Mouse (Mus musculus) thymus, adult 2 months (tissue): ENCODE measurements around the gene Tmem235. TPM values are rescaled to one million over a fixed set of nuclear protein-coding genes. Genes with fewer than 3 reads are reported as not detected.

Experiments used
- DNase-seq: peaks from one replicate; pipeline ENCODE4 v3.0.0; 2021
- H3K27ac ChIP-seq: fragments of 200-500 bp; 2 replicates; pipeline ENCODE4 v1.5.1; 2012; ENCODE audit warnings: low read length, control low read depth; ENCODE audit not compliant: control insufficient read depth, insufficient read depth
- H3K27me3 ChIP-seq: fragments of 200-500 bp; 2 replicates; pipeline ENCODE4 v1.6.1; 2012; ENCODE audit warnings: mild to moderate bottlenecking, low read length, moderate library complexity, mixed read lengths; ENCODE audit not compliant: control insufficient read depth, insufficient read depth
- H3K36me3 ChIP-seq: fragments of 200-500 bp; 2 replicates; pipeline ENCODE4 v1.6.1; 2012; ENCODE audit warnings: mild to moderate bottlenecking, low read length, moderate library complexity; ENCODE audit not compliant: control insufficient read depth, insufficient read depth
- H3K4me1 ChIP-seq: fragments of 200-500 bp; replicated peaks from 2 replicates; pipeline ENCODE4 v1.6.1; 2012; ENCODE audit warnings: low read length; ENCODE audit not compliant: control insufficient read depth, insufficient read depth
- H3K4me3 ChIP-seq: fragments of 200-500 bp; 2 replicates; pipeline ENCODE4 v1.5.1; 2012; ENCODE audit warnings: mild to moderate bottlenecking, low read length, control low read depth, moderate library complexity; ENCODE audit not compliant: control insufficient read depth, insufficient read depth
- CTCF ChIP-seq: fragments of 200-500 bp; IDR thresholded peaks from 2 replicates; pipeline ENCODE4 v1.5.1; 2012; ENCODE audit warnings: mild to moderate bottlenecking, control low read depth, low read length, moderate library complexity, borderline replicate concordance; ENCODE audit not compliant: control insufficient read depth, poor library complexity, insufficient read depth; ENCODE audit errors: extremely low read depth
- POLR2A ChIP-seq: fragments of 200-500 bp; IDR thresholded peaks from 2 replicates; pipeline ENCODE4 v1.6.1; 2012; ENCODE audit warnings: mild to moderate bottlenecking, low read length, control low read depth, moderate library complexity; ENCODE audit not compliant: control insufficient read depth, poor library complexity, insufficient read depth; ENCODE audit errors: extremely low read depth
- WGBS: fragments of 180-500 bp; shearing (Covaris S2); methylation state at CpG from one replicate; pipeline ENCODE4 v1.1.7; 2018; 5-methylcytosine and 5-hydroxymethylcytosine counted together
- polyA plus RNA-seq: library from polyadenylated mRNA; depleted of rRNA; stranded (reverse); fragments of >200 nt; gene quantifications from 2 replicates; pipeline ENCODE4 v1.2.3, GENCODE M21; 2012

The Tmem235 gene
- polyA plus RNA-seq, 1 experiment, result 0.05 TPM

GRCm38 (mm10) chr11:117863174-117863856, 2.8 kb downstream of the Tmem235 start:
- WGBS, result 83% methylated on average over 11 of the region's 11 CpGs
- Histone ChIP-seq H3K4me3 (no peak overlapping the region), H3K27ac (no peak overlapping the region), H3K36me3 (no peaks in the 10 kb centered on the region), H3K4me1 (peaks cover 4% of the 10 kb centered on the region; the same call in 1 of the 2 replicates), H3K27me3 (no peaks in the 10 kb centered on the region; the same call in 1 of the 2 replicates)
- TF ChIP-seq POLR2A (no peak), CTCF (no peak)
- no peak for DNase-seq

GRCm38 (mm10) chr11:117864805-117865204, 4.3 kb downstream of the Tmem235 start:
- 59% methylated on average over 2 of the region's 2 CpGs for WGBS
- Histone ChIP-seq H3K4me1 (peaks cover 4% of the 10 kb centered on the region; the same call in 1 of the 2 replicates), H3K27ac (no peak overlapping the region), H3K27me3 (no peaks in the 10 kb centered on the region; the same call in 1 of the 2 replicates), H3K36me3 (no peaks in the 10 kb centered on the region), H3K4me3 (no peak overlapping the region)
- no peak for DNase-seq
- no peak for TF ChIP-seq POLR2A
- no peak for TF ChIP-seq CTCF

GRCm38 (mm10) chr11:117865988-117866387, 5.4 kb downstream of the Tmem235 start:
- WGBS, result 90% methylated on average over 6 of the region's 6 CpGs
- no peak for DNase-seq
- no peak overlapping the region for H3K4me3 ChIP-seq
- no peak for TF ChIP-seq POLR2A
- TF ChIP-seq CTCF, result no peak
- H3K36me3 ChIP-seq, result no peaks in the 10 kb centered on the region
- H3K4me1 ChIP-seq, result peaks cover 5% of the 10 kb centered on the region
- no peak overlapping the region for H3K27ac ChIP-seq
- no peaks in the 10 kb centered on the region for H3K27me3 ChIP-seq

- no peaks in the 10 kb centered on the region for H3K27me3 ChIP-seq
- no peak for TF ChIP-seq POLR2A
- peak; percentile 92 for TF ChIP-seq CTCF
- peak; percentile 78 for DNase-seq
- H3K27ac ChIP-seq, result peak overlapping the region; percentile 96
- H3K4me1 ChIP-seq, result peaks cover 40% of the 10 kb centered on the region
- 40% methylated on average over 12 of the region's 12 CpGs for WGBS
- no peaks in the 10 kb centered on the region for H3K36me3 ChIP-seq
- H3K4me3 ChIP-seq, result peak overlapping the region; percentile 84
Observed at GRCm38 (mm10) chr11:117870688-117871365, 10.3 kb downstream of the Tmem235 start.

- TF ChIP-seq POLR2A, result peak; percentile 49; the same call in 1 of the 2 replicates
- TF ChIP-seq CTCF, result no peak
- peak; percentile 50 for DNase-seq
- WGBS, result 6% methylated on average over 5 of the region's 5 CpGs
- Histone ChIP-seq H3K4me1 (peaks cover 44% of the 10 kb centered on the region), H3K27ac (peak overlapping the region; percentile 96), H3K4me3 (peak overlapping the region; percentile 84), H3K27me3 (no peaks in the 10 kb centered on the region), H3K36me3 (no peaks in the 10 kb centered on the region)
Observed at GRCm38 (mm10) chr11:117871376-117871775, 10.8 kb downstream of the Tmem235 start.

GRCm38 (mm10) chr11:117871911-117872584, 11.5 kb downstream of the Tmem235 start:
- TF ChIP-seq CTCF, result 0 out of 2 replicates have a peak, but pooled peaks have one; percentile 35
- peak; percentile 37; the same call in 1 of the 2 replicates for TF ChIP-seq POLR2A
- peaks cover 50% of the 10 kb centered on the region for H3K4me1 ChIP-seq
- peak overlapping the region; percentile 96 for H3K27ac ChIP-seq
- WGBS, result 7% methylated on average over 12 of the region's 12 CpGs
- H3K4me3 ChIP-seq, result peak overlapping the region; percentile 84
- no peaks in the 10 kb centered on the region for H3K27me3 ChIP-seq
- H3K36me3 ChIP-seq, result no peaks in the 10 kb centered on the region
- peak; percentile 92 for DNase-seq

- peak within 1 kb of the TSS; percentile 84 for H3K4me3 ChIP-seq
- TF ChIP-seq POLR2A (0 out of 2 replicates have a peak, but pooled peaks have one; percentile 18), CTCF (peak; percentile 42; the same call in 1 of the 2 replicates)
- peaks cover 60% of the 10 kb centered on the region for H3K4me1 ChIP-seq
- DNase-seq, result peak; percentile 58
- no peaks in the 10 kb centered on the region for H3K27me3 ChIP-seq
- H3K27ac ChIP-seq, result peak within 1 kb of the TSS; percentile 96
- WGBS, result 2% methylated on average over 51 of the region's 51 CpGs
- H3K36me3 ChIP-seq, result no peaks in the 10 kb centered on the region
Observed at GRCm38 (mm10) chr11:117872861-117873608, 12.5 kb downstream of the Tmem235 start, which contains the start of gene Tha1. Gene Tha1 (minus strand): TSS chr11:117873481.
